8 mouse cellular contexts compared by ENCODE assay signal in genomic region chr6:83914183-83914719, GRCm38 (mm10). TPM values are rescaled to one million over a fixed set of nuclear protein-coding genes. Genes with fewer than 3 reads are reported as not detected.
DNase-seq lines count a peak whose midpoint lies in the region; ATAC-seq and TF ChIP-seq lines count a peak whose summit lies in the region.

No protein-coding gene starts in this region.

- no peaks in the 10 kb centered on the region for H3K36me3 ChIP-seq in embryonic facial prominence, embryonic 14.5 days (ENCODE audit: control insufficient read depth, insufficient read depth, low read length)
- no peaks in the 10 kb centered on the region; the same call in 1 of the 2 replicates for H3K36me3 ChIP-seq in heart, adult 2 months (ENCODE audit: control insufficient read depth, insufficient read depth, low read length)
- no peaks in the 10 kb centered on the region for H3K36me3 ChIP-seq in limb, embryonic 13.5 days
- no peaks in the 10 kb centered on the region for H3K36me3 ChIP-seq in midbrain, embryonic 16.5 days (ENCODE audit: control insufficient read depth, insufficient read depth, low read length)

- no peaks in the 10 kb centered on the region for H3K79me2 ChIP-seq in heart, adult 2 months (replicated peaks; ENCODE audit: control insufficient read depth, insufficient read depth, low read length)

- WGBS in embryonic facial prominence, embryonic 14.5 days = 0% methylated on average over 27 of the region's 50 CpGs
- under 1% methylated on average over 50 of the region's 50 CpGs for WGBS in heart, adult 2 months
- WGBS in limb, embryonic 13.5 days = under 1% methylated on average over 50 of the region's 50 CpGs
- under 1% methylated on average over 50 of the region's 50 CpGs for WGBS in midbrain, embryonic 16.5 days

- H3K4me3 ChIP-seq in embryonic facial prominence, embryonic 14.5 days (ENCODE audit: low read depth, low read length) = peak overlapping the region; percentile 99
- H3K4me3 ChIP-seq in heart, adult 2 months = peak overlapping the region; percentile 97
- peak overlapping the region; percentile 96 for H3K4me3 ChIP-seq in limb, embryonic 13.5 days
- peak overlapping the region; percentile 99 for H3K4me3 ChIP-seq in midbrain, embryonic 16.5 days (ENCODE audit: low read depth, low read length)

- DNase-seq in 3T3-L1 (ENCODE audit: low read depth, low spot score) = peak; percentile 99
- peak; percentile 98 to 99 for DNase-seq in adrenal gland, postnatal 4 days (ENCODE audit: low spot score in 2 of 2)
- peak; percentile 98 for DNase-seq in embryonic facial prominence, embryonic 14.5 days (ENCODE audit: low spot score)
- DNase-seq in heart, adult 2 months = peak; percentile 98 to 99
- peak; percentile 96 to 99 for DNase-seq in kidney, adult 8-10 months
- DNase-seq in spleen, postnatal 10 days (ENCODE audit: low spot score in 2 of 2) = peak; percentile 99 to 100

- peak overlapping the region; percentile 97 for H3K27ac ChIP-seq in embryonic facial prominence, embryonic 14.5 days (replicated peaks; ENCODE audit: low read depth, low read length)
- H3K27ac ChIP-seq in heart, adult 2 months = peak overlapping the region; percentile 98
- H3K27ac ChIP-seq in limb, embryonic 13.5 days = peak overlapping the region; percentile 96
- peak overlapping the region; percentile 99 for H3K27ac ChIP-seq in midbrain, embryonic 16.5 days (ENCODE audit: low read length)

- peak overlapping the region; percentile 70 for H3K4me2 ChIP-seq in embryonic facial prominence, embryonic 14.5 days (ENCODE audit: low read depth, low read length)
- peak overlapping the region; percentile 69 for H3K4me2 ChIP-seq in limb, embryonic 13.5 days (replicated peaks)
- H3K4me2 ChIP-seq in midbrain, embryonic 16.5 days (ENCODE audit: low read length) = peak overlapping the region; percentile 44

- intact Hi-C loops in heart, adult 2 months (cut with DNase I) = loop anchor here (5.0 kb wide), 1 partner anchor 137 kb away; the partner anchor contains the start of gene Tex261

- H3K27me3 ChIP-seq in embryonic facial prominence, embryonic 14.5 days (replicated peaks; ENCODE audit: control insufficient read depth, insufficient read depth, low read length) = no peaks in the 10 kb centered on the region
- H3K27me3 ChIP-seq in heart, adult 2 months (ENCODE audit: control insufficient read depth, insufficient read depth, low read length) = no peaks in the 10 kb centered on the region
- 0 out of 2 replicates have a peak, but pooled peaks cover 4% of the 10 kb centered on the region for H3K27me3 ChIP-seq in limb, embryonic 13.5 days
- no peaks in the 10 kb centered on the region for H3K27me3 ChIP-seq in midbrain, embryonic 16.5 days (ENCODE audit: control insufficient read depth, insufficient read depth, low read depth, low read length)

- H3K9me3 ChIP-seq in embryonic facial prominence, embryonic 14.5 days (ENCODE audit: control insufficient read depth, low read length) = no peaks in the 10 kb centered on the region
- H3K9me3 ChIP-seq in limb, embryonic 13.5 days = no peaks in the 10 kb centered on the region
- no peaks in the 10 kb centered on the region for H3K9me3 ChIP-seq in midbrain, embryonic 16.5 days (replicated peaks; ENCODE audit: control insufficient read depth, low read length, poor library complexity, severe bottlenecking)

- peak overlapping the region; percentile 98 for H3K9ac ChIP-seq in embryonic facial prominence, embryonic 14.5 days (ENCODE audit: low read depth, low read length)
- H3K9ac ChIP-seq in heart, adult 2 months (ENCODE audit: low read depth, low read length) = peak overlapping the region; percentile 97
- H3K9ac ChIP-seq in limb, embryonic 13.5 days = peak overlapping the region; percentile 97
- peak overlapping the region; percentile 99 for H3K9ac ChIP-seq in midbrain, embryonic 16.5 days (ENCODE audit: low read depth, low read length)

- peak; percentile 98 for TF ChIP-seq POLR2A in heart, adult 2 months (IDR thresholded peaks at IDR 0.05; ENCODE audit: insufficient read depth, low read depth, low read length)

- ATAC-seq in embryonic facial prominence, embryonic 14.5 days (ENCODE audit: low read depth) = peak; percentile 97
- peak; percentile 97 for ATAC-seq in limb, embryonic 13.5 days (ENCODE audit: low FRiP score, low read depth)
- peak; percentile 96 for ATAC-seq in midbrain, embryonic 16.5 days

- no peak; the same call in 1 of the 2 replicates for TF ChIP-seq CTCF in heart, adult 2 months (IDR thresholded peaks at IDR 0.05)

- H3K4me1 ChIP-seq in embryonic facial prominence, embryonic 14.5 days (ENCODE audit: control insufficient read depth, insufficient read depth, low read length) = no peaks in the 10 kb centered on the region
- no peaks in the 10 kb centered on the region; the same call in 1 of the 2 replicates for H3K4me1 ChIP-seq in heart, adult 2 months (ENCODE audit: control insufficient read depth, insufficient read depth, low read length)
- H3K4me1 ChIP-seq in limb, embryonic 13.5 days = no peaks in the 10 kb centered on the region
- H3K4me1 ChIP-seq in midbrain, embryonic 16.5 days (ENCODE audit: control insufficient read depth, insufficient read depth, low read length) = peaks cover 3% of the 10 kb centered on the region; the same call in 1 of the 2 replicates

- TF ChIP-seq EP300 in heart, adult 2 months (IDR thresholded peaks at IDR 0.05; ENCODE audit: insufficient read depth, low read depth, low read length) = peak; percentile 65; the same call in 1 of the 2 replicates

RNA-seq across cellular contexts. Expression of gene Zfp638, which starts 47.3 kb away (rescaled TPM):
- 100 to 1,000 TPM in 1 of 2 experiments, 10 to 100 TPM in 1; 99.9 to 101 TPM for total RNA-seq in adrenal gland, postnatal 4 days (2021)
- 62.1 and 66.2 TPM in 2 replicates for polyA plus RNA-seq in embryonic facial prominence, embryonic 14.5 days (2014; fragmentation: Nextera tagmentation; extraction: Ambion mirVana)
- 10 to 100 TPM; 55.0 to 55.2 TPM for total RNA-seq in heart, adult 2 months (2021)
- polyA plus RNA-seq in heart, adult 2 months (2012; rRNA removed) = 7.3 and 17.2 TPM in 2 replicates
- 64.1 and 71.7 TPM in 2 replicates for polyA plus RNA-seq in limb, embryonic 13.5 days (2015; fragmentation: Nextera tagmentation; extraction: Ambion mirVana)
- 68.2 and 78.7 TPM in 2 replicates for polyA plus RNA-seq in midbrain, embryonic 16.5 days (2015; fragmentation: Nextera tagmentation; extraction: Ambion mirVana)

Comparison
In these comparisons a context has a peak if more than half of its experiments do, and no peak if none do; other contexts are left out.
1. Peak in every context shown above with its lines: DNase-seq, ATAC-seq, H3K4me3 ChIP-seq and H3K27ac ChIP-seq.